Mouse (Mus musculus): ENCODE measurements around the gene Tns3.

GRCm38 (mm10) chr11:8684262-8684661, 19.9 kb upstream of the Tns3 start:
- TF ChIP-seq USF1 (IDR thresholded peaks at IDR 0.05; ENCODE audit: low read depth): no peak
- TF ChIP-seq CTCF (IDR thresholded peaks at IDR 0.05; ENCODE audit: control insufficient read depth, insufficient read depth, insufficient read length): no peak
- TF ChIP-seq MYOD1 (IDR thresholded peaks at IDR 0.05; ENCODE audit: control insufficient read depth, insufficient read length, low read depth): no peak
- TF ChIP-seq FOSL1 (IDR thresholded peaks at IDR 0.05; ENCODE audit: insufficient read depth, low read length, poor library complexity, severe bottlenecking): no peak
- no peak for TF ChIP-seq MAX (IDR thresholded peaks at IDR 0.05)
- no peak for TF ChIP-seq MYOG (IDR thresholded peaks at IDR 0.05; ENCODE audit: control insufficient read depth, extremely low read depth, insufficient read length)

Data from C2C12 (cell line).